Mouse (Mus musculus) inflammation-experienced regulatory T-cells, adult 6 months (primary cell): Measurements from ENCODE around the gene Adam12. TPM values are rescaled to one million over a fixed set of nuclear protein-coding genes. Genes with fewer than 3 reads are reported as not detected.

ENCODE experiments used
- ATAC-seq: one replicate; pipeline ENCODE4 v1.8.0; 2017
- polyA plus RNA-seq, 3 experiments: library from polyadenylated mRNA; unstranded; fragments of 100-300 nt; shearing (Covaris generic); gene quantifications; one replicate each; pipeline ENCODE4 v1.2.1; 2017

Adam12 gene
- polyA plus RNA-seq, 3 experiments from 2014 or later, result 0.87 to 2.3 (median 1.6) TPM

DNA sequence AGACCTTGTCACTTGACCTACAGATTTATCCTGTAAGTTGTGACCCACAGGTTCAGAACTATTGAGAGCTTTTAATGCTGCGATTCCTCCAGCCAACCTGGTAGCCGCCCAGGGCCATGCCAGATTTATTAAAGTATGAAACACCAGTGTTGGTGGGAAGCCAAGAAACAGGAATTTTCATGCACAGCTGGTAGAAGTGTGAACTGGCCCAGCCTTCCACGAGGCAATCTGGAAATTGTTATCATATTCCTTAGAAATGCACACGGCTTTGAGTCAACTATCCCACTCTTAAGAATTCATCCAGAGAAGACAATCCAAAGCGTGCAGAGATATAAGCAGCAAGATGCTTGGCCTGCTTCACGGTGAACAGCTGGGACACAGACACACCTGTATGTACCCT lies 82.6 kb downstream of the Adam12 start:
- ATAC-seq, result no peak

DNA sequence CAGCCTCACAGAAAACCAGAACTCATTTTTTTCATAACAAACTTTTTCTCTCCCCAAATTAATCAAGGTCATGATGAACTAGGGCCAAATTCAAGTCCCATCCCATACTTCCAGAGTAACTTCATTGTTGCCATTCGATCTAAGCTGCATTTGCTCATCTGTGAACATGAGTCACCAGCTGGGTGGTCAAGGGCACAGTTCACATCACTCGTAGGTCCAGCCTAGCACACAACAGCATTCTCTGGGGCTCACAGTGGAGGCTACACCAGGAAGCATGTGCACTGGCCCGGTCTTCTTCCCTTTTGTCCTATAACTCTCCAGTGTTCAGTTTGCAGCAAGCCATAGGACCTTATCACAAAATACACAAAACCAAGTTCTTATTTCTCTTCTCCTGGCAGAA lies 84.4 kb downstream of the Adam12 start:
- ATAC-seq, result no peak

- no peak for ATAC-seq
Observed at GRCm38 (mm10) chr7:134146821-134147220, 85.1 kb downstream of the Adam12 start.

DNA sequence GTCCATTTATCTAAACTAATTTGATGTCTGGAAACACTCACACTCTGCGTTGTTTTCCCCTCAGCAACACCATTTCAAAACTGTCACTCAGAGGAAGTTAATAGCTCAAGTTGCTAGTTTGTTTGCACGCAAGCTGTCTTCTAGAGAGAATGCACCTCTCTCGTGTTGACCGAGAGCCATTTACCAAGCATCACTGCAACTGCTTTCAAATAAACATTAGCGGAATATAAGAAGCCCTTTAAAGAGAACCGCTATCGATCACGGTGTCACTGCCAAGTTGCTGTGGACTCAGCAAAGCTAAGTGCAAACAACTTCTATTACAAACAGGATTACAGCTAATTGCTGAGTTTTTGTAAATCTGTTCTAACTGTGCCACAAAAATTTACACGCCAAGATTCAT lies 87.8 kb downstream of the Adam12 start:
- ATAC-seq, result no peak

DNA sequence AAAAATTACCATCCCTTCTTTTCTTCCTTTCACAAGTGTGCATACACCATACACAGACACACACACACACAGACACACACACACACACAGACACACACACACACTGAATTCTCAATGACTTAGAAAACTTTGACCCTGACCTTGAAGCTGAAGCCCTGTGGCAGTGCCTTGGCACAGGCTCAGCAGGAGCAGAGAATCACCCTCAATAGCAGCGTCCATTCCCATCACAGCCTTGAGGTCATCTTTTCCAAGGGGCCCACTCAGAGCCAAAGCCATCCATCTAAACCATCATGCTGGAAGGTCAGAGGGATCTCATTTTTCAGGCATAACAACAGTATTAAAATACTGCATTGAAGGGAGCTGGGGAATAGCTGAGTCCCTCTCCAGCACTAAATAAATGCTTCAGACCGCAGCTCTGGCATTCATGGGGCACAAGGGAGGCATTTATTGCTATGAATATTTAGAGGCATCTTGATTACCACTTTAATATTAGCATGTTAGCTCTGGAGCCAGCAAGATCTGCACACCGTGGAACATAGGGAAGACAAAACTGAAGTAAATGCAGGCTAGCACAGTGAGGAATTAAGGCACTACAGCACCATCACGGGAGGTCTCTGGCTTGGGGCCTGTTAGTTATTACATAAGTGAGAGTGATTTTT lies 92.5 kb downstream of the Adam12 start:
- ATAC-seq, result no peak

DNA sequence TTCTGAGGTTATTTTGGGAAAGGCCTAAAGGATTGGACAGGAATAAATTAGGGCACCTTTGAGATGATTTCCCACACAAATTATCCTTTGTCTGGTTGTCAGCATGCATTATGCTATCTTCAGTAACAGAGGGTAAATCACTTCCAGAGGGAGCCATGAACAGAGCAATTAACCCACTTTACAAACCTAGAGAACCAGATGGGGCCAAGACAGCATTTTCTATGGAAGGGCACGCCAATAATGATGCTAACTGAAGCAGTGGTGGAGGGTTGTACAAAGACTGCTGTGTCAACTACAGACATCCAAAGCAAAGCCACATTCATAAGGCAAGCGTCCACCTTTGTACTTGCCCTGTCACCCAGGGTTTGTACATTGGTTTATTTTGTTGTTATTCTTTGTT lies 99.6 kb downstream of the Adam12 start:
- no peak for ATAC-seq

- no peak for ATAC-seq
Observed at GRCm38 (mm10) chr7:134128087-134128522, 103.8 kb downstream of the Adam12 start.

- ATAC-seq, result no peak
Observed at GRCm38 (mm10) chr7:134121397-134121796, 110.5 kb downstream of the Adam12 start.

- no peak for ATAC-seq
Observed at GRCm38 (mm10) chr7:134115438-134115837, 116.5 kb downstream of the Adam12 start.

DNA sequence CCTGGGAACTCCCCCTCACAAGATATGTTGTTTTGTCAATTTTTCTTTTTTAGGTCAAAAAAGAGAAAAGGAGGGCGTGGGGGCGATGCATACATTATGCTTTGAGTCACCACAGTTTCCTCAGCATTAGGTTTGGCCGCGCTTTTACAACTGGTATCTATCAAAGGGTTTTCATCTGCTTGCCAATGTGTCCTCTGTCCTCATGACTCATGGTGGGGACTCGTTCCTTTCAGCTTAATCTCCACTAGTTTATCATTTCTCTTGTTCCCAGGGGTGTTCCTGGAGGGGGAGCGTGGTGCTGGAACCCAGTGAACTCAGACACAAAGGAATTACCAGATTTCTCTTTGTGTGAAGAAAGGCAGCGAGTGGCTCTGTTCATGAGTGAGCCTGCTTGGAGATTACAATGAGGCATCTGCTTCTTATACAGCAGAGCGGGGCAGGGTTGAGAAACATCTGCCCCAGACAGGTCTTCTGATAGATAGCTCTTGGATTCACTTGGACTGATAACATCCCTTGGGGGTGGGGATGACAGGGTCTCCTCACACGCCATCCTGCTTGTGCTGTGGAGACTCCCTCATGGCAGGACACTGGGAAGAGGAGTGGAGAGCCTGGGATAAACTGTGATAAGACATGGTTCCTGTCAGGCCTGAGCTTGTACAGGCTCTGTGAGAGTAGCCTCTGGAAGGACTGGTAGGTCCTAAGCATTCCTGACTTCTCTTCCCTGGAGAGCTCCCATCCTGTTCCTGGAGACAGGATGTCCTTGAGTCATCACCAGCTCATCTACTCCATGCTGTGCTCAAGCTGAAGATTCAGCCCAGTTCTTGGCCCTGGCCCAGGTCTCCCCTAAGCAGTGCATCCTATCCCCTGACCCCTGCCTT lies 117.4 kb downstream of the Adam12 start:
- ATAC-seq, result no peak

- no peak for ATAC-seq
Observed at GRCm38 (mm10) chr7:134113829-134114228, 118.1 kb downstream of the Adam12 start.

- ATAC-seq, result no peak
Observed at GRCm38 (mm10) chr7:134110116-134110515, 121.8 kb downstream of the Adam12 start.

DNA sequence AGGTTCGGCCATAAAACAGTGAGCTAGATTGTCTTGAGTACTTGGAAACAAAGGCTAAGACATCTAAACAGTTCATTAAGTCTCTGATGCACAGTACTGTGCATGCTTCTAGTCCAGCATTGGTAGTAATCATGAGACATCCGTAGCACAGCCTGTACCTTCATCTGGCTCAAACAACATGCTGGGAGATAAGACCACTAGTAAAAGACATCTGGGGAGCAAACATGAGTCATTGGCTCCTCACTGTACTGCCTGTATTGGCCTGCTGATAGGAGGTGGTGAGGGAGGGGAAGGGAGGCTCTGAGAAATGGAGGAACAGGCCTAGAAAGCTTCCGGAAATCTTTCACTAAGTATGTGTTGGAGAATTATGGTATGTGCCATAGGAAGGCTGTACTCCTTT lies 124.1 kb downstream of the Adam12 start:
- no peak for ATAC-seq

DNA sequence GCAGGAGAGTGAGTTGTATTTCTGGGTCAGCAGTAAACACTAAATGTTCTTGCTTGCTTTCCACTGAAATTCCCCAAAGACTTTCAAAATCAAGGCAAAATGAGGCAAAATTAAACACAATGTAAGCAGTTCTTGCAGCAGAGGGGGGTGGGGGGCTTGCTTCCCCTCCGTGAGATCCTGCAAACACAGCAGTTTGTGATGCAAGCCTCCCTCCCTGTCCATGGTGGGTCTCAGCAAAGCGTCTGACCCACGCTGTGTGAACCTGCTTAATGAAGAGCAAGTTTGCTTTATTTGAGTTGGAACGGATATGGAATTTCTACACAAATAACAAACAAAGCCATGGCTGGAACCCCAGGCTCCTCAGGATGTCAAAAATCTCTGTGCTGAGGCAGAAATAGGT lies 132.9 kb downstream of the Adam12 start:
- no peak for ATAC-seq

GRCm38 (mm10) chr7:134097861-134098260 lies 134.1 kb downstream of the Adam12 start:
- ATAC-seq, result no peak

- ATAC-seq, result no peak
Observed at GRCm38 (mm10) chr7:134093871-134094270, 138.1 kb downstream of the Adam12 start.

- ATAC-seq, result no peak
Observed at GRCm38 (mm10) chr7:134090764-134091163, 141.2 kb downstream of the Adam12 start.

DNA sequence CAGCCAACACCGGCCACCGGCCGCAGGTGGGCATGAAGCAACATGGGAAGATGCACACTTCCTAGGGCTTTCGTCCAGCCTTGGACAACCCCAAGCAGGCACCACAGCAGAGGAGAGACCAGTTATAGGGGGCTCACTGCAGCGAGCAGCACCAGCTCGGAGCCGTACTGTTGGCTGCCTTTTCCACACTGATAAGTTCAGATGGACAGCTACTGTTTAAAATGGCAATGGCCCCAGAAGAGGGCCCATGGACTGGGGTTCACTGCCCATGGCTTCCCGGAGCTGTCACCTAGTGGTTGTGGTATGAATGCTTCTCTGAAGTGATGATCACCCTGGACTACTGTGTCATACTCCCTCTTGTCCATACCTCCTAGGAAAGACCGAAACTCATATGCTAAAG lies 141.7 kb downstream of the Adam12 start:
- ATAC-seq, result no peak

- ATAC-seq, result no peak
Observed at GRCm38 (mm10) chr7:134088548-134089347, 143.2 kb downstream of the Adam12 start.

DNA sequence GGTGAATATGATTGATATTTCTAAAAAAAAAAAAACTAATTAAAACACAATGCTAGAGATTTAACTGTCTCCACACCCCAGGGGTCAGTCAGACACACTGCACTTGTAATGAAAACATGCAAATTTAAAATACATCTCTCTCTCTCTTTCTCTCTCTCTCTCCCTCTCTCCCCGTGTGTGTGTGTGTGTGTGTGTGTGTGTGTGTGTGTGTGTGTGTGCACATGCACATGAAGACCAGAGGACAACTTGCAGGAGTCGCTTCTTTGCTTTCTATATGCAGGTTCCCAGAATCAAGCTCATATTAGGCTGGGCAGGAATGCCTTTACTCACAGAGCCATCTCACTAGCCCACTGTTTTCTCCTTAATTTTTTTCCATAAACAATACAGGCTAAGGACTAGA lies 146.6 kb downstream of the Adam12 start:
- no peak for ATAC-seq

DNA sequence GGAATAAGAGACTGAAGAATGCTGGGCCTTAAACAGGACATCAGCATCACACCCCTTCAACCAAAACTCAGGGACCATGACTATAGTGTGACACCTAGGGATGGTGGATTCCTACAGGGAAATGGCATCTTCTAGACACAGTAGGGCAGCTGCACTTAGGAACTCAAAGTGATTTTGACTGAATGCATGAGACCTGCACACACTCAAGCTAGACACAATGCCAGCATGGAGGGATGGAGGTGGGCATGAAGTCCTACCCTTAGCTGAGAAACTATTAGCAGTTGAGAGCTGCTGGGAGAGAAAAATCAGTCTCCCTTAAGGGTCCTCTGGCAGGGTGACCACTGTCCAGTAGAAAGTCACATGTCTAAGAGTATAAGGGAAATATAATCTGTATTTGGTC lies 147.0 kb downstream of the Adam12 start:
- no peak for ATAC-seq

- no peak for ATAC-seq
Observed at GRCm38 (mm10) chr7:134081307-134082072, 150.5 kb downstream of the Adam12 start.
